10 mouse cellular contexts compared by ENCODE assay signal in the genomic region with DNA sequence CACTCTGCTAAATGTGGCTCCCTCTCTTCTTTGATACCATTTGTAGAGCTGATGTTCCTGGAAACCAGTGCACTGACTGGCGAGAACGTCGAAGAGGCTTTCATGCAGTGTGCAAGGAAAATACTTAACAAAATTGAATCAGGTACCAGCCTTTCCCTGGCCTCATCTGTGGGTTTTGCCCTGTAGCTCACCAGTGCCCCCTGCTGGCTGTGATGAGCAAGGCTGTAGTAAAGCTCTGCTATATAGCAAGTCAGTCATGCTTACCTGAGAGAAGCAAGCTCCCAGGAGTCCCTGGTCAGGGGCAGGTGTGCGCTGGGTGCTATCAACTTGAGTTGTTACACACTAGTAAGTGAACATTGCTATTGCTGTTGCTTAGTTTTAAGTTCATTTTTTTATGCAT. TPM values are rescaled to one million over a fixed set of nuclear protein-coding genes. Genes with fewer than 3 reads are reported as not detected.
DNase-seq lines count a peak whose midpoint lies in the region; ATAC-seq and TF ChIP-seq lines count a peak whose summit lies in the region.
"Had no signal": no experiment of that assay in that cellular context is flagged by ENCODE, and none has a peak within 500 bp of the region (broad histone marks: within the 10 kb centered on the region; RNA-seq: fewer than 3 reads in every experiment).

No protein-coding gene starts in this region.

- intact Hi-C loops in gastrocnemius, adult 2 months (cut with DNase I), result loop anchor here (1.0 kb wide), 1 partner anchor 42 kb away; no protein-coding TSS in a partner anchor

- no peaks in the 10 kb centered on the region for H3K9me3 ChIP-seq in hindbrain, embryonic 11.5 days (ENCODE audit: control insufficient read depth, low read length)
- H3K9me3 ChIP-seq in hindbrain, embryonic 16.5 days (ENCODE audit: control insufficient read depth, low read length), result no peaks in the 10 kb centered on the region
- H3K9me3 ChIP-seq in liver, postnatal 0 days (ENCODE audit: low read length), result no peaks in the 10 kb centered on the region
- no peaks in the 10 kb centered on the region for H3K9me3 ChIP-seq in forebrain, embryonic 12.5 days
- H3K9me3 ChIP-seq: embryonic facial prominence, embryonic 12.5 days; liver, embryonic 15.5 days had no signal

- 95% methylated on average over 4 of the region's 4 CpGs for WGBS in hindbrain, embryonic 11.5 days
- WGBS in hindbrain, embryonic 16.5 days, result 98% methylated on average over 4 of the region's 4 CpGs
- 86% methylated on average over 4 of the region's 4 CpGs for WGBS in liver, postnatal 0 days (ENCODE audit: insufficient replicate concordance)
- 96% methylated on average over 4 of the region's 4 CpGs for WGBS in forebrain, embryonic 12.5 days

- H3K9ac ChIP-seq in hindbrain, embryonic 11.5 days (ENCODE audit: low read depth, low read length), result no peak overlapping the region
- no peak overlapping the region for H3K9ac ChIP-seq in hindbrain, embryonic 16.5 days (ENCODE audit: low read depth, low read length)
- H3K9ac ChIP-seq in liver, postnatal 0 days (replicated peaks), result no peak overlapping the region
- H3K9ac ChIP-seq in forebrain, embryonic 12.5 days, result no peak overlapping the region
- H3K9ac ChIP-seq: embryonic facial prominence, embryonic 12.5 days; liver, embryonic 15.5 days had no signal

- H3K4me1 ChIP-seq in hindbrain, embryonic 11.5 days (replicated peaks; ENCODE audit: control insufficient read depth, insufficient read depth, low read length), result no peaks in the 10 kb centered on the region
- no peaks in the 10 kb centered on the region for H3K4me1 ChIP-seq in hindbrain, embryonic 16.5 days (ENCODE audit: control insufficient read depth, insufficient read depth, low read depth, low read length)
- H3K4me1 ChIP-seq in liver, postnatal 0 days (ENCODE audit: insufficient read depth), result no peaks in the 10 kb centered on the region
- H3K4me1 ChIP-seq in forebrain, embryonic 12.5 days, result no peaks in the 10 kb centered on the region
- H3K4me1 ChIP-seq: embryonic facial prominence, embryonic 12.5 days; liver, embryonic 15.5 days had no signal

- peaks cover 8% of the 10 kb centered on the region; the same call in 1 of the 2 replicates for H3K36me3 ChIP-seq in hindbrain, embryonic 11.5 days (ENCODE audit: control insufficient read depth, insufficient read depth, low read length)
- peaks cover 56% of the 10 kb centered on the region for H3K36me3 ChIP-seq in hindbrain, embryonic 16.5 days (ENCODE audit: control insufficient read depth, insufficient read depth, low read length)
- H3K36me3 ChIP-seq in liver, postnatal 0 days (replicated peaks; ENCODE audit: insufficient read depth, low read length), result peaks cover 65% of the 10 kb centered on the region
- H3K36me3 ChIP-seq in forebrain, embryonic 12.5 days (replicated peaks), result peaks cover 97% of the 10 kb centered on the region

- no peak overlapping the region for H3K4me3 ChIP-seq in hindbrain, embryonic 11.5 days (ENCODE audit: low read depth, low read length)
- H3K4me3 ChIP-seq in hindbrain, embryonic 16.5 days (ENCODE audit: low read length), result no peak overlapping the region
- H3K4me3 ChIP-seq in gastrocnemius, adult 2 months, result no peak overlapping the region
- H3K4me3 ChIP-seq in liver, postnatal 0 days (ENCODE audit: low read depth, low read length), result no peak overlapping the region
- no peak overlapping the region for H3K4me3 ChIP-seq in forebrain, embryonic 12.5 days (replicated peaks)
- H3K4me3 ChIP-seq: embryonic facial prominence, embryonic 12.5 days; liver, embryonic 15.5 days had no signal

- no peak overlapping the region for H3K4me2 ChIP-seq in hindbrain, embryonic 11.5 days (replicated peaks; ENCODE audit: low read depth, low read length)
- H3K4me2 ChIP-seq in hindbrain, embryonic 16.5 days (ENCODE audit: low read length), result no peak overlapping the region
- H3K4me2 ChIP-seq in liver, postnatal 0 days (ENCODE audit: low read depth, low read length), result no peak overlapping the region
- H3K4me2 ChIP-seq in forebrain, embryonic 12.5 days, result no peak overlapping the region
- H3K4me2 ChIP-seq: embryonic facial prominence, embryonic 12.5 days; liver, embryonic 15.5 days had no signal

- no peak for TF ChIP-seq EP300 in liver, postnatal 0 days (IDR thresholded peaks at IDR 0.05; ENCODE audit: low read depth)

- no peak for ATAC-seq in hindbrain, embryonic 11.5 days (ENCODE audit: low FRiP score)
- no peak for ATAC-seq in hindbrain, embryonic 16.5 days
- ATAC-seq in liver, postnatal 0 days, result no peak; the same call in 1 of the 2 replicates
- ATAC-seq in forebrain, embryonic 12.5 days (ENCODE audit: low FRiP score), result no peak

- no peaks in the 10 kb centered on the region for H3K27me3 ChIP-seq in hindbrain, embryonic 11.5 days (ENCODE audit: control insufficient read depth, insufficient read depth, low read length)
- no peaks in the 10 kb centered on the region for H3K27me3 ChIP-seq in hindbrain, embryonic 16.5 days (replicated peaks; ENCODE audit: control insufficient read depth, insufficient read depth, low read length)
- no peaks in the 10 kb centered on the region for H3K27me3 ChIP-seq in liver, postnatal 0 days (ENCODE audit: insufficient read depth, low read length)
- H3K27me3 ChIP-seq in forebrain, embryonic 12.5 days, result no peaks in the 10 kb centered on the region
- H3K27me3 ChIP-seq: embryonic facial prominence, embryonic 12.5 days; liver, embryonic 15.5 days had no signal

- no peak; the same call in none of the 2 replicates for TF ChIP-seq CTCF in gastrocnemius, adult 2 months (IDR thresholded peaks at IDR 0.05)
- peak; percentile 93 for TF ChIP-seq CTCF in liver, postnatal 0 days (IDR thresholded peaks at IDR 0.05; ENCODE audit: low read depth)

- H3K27ac ChIP-seq in hindbrain, embryonic 11.5 days (ENCODE audit: low read depth, low read length), result no peak overlapping the region
- H3K27ac ChIP-seq in hindbrain, embryonic 16.5 days (ENCODE audit: low read depth, low read length), result no peak overlapping the region
- H3K27ac ChIP-seq in gastrocnemius, adult 2 months, result no peak overlapping the region
- no peak overlapping the region for H3K27ac ChIP-seq in liver, postnatal 0 days (ENCODE audit: low read depth)
- H3K27ac ChIP-seq in forebrain, embryonic 12.5 days, result no peak overlapping the region
- H3K27ac ChIP-seq: embryonic facial prominence, embryonic 12.5 days; liver, embryonic 15.5 days had no signal

- DNase-seq in hindbrain, embryonic 11.5 days (ENCODE audit: low spot score), result peak; percentile 23
- DNase-seq in B cell, adult 2 months, result peak; percentile 65 to 67
- peak; percentile 51 for DNase-seq in R1 (ENCODE audit: low read depth, low spot score)
- DNase-seq in gastrocnemius, adult 2 months, result peak; percentile 80
- peak; percentile 79 for DNase-seq in liver, postnatal 0 days
- peak; percentile 78 for DNase-seq in testis, postnatal 10 days (ENCODE audit: low spot score)

RNA-seq across cellular contexts. Expression of a gene that starts 27.0 kb away (rescaled TPM):
- polyA plus RNA-seq in hindbrain, embryonic 11.5 days (2014; fragmentation: Nextera tagmentation; extraction: Ambion mirVana), result 64.3 and 68.7 TPM in 2 replicates
- polyA plus RNA-seq in hindbrain, embryonic 16.5 days (2015; fragmentation: Nextera tagmentation; extraction: Ambion mirVana), result 86.1 and 87.4 TPM in 2 replicates
- total RNA-seq in gastrocnemius, adult 2 months (2021), result 10 to 100 TPM; 12.0 to 12.4 TPM
- polyA plus RNA-seq in liver, postnatal 0 days (2015; fragmentation: Nextera tagmentation; extraction: Ambion mirVana), result 30.4 and 36.3 TPM in 2 replicates
- polyA plus RNA-seq in forebrain, embryonic 12.5 days (2016; fragmentation: Nextera tagmentation; extraction: Ambion mirVana), result 61.4 and 63.9 TPM in 2 replicates

RNA-seq across cellular contexts. Expression of a gene that starts 27.3 kb away (rescaled TPM):
- polyA plus RNA-seq in hindbrain, embryonic 11.5 days (2014; fragmentation: Nextera tagmentation; extraction: Ambion mirVana), result 6.8 and 7.1 TPM in 2 replicates
- polyA plus RNA-seq in hindbrain, embryonic 16.5 days (2015; fragmentation: Nextera tagmentation; extraction: Ambion mirVana), result 4.8 and 4.9 TPM in 2 replicates
- total RNA-seq in gastrocnemius, adult 2 months (2021), result under 1 TPM; 0.42 to 0.46 TPM
- 1.2 and 1.5 TPM in 2 replicates for polyA plus RNA-seq in liver, postnatal 0 days (2015; fragmentation: Nextera tagmentation; extraction: Ambion mirVana)
- polyA plus RNA-seq in forebrain, embryonic 12.5 days (2016; fragmentation: Nextera tagmentation; extraction: Ambion mirVana), result 11.7 and 12.3 TPM in 2 replicates

Comparison
In these comparisons a context has a peak if more than half of its experiments do, and no peak if none do; other contexts are left out.
1. DNase-seq: peak in every context shown above with its lines; median percentile 80 in gastrocnemius, adult 2 months; 79 in liver, postnatal 0 days; 78 in testis, postnatal 10 days; 66 in B cell, adult 2 months; 51 in R1; 23 in hindbrain, embryonic 11.5 days.